Mouse (Mus musculus) MEL (cell line): Measurements from ENCODE around the gene Slc39a1. TPM values are rescaled to one million over a fixed set of nuclear protein-coding genes. Genes with fewer than 3 reads are reported as not detected.
A peak's percentile ranks its signal among the peaks of the same experiment; 100 is the strongest.

Experiments
- DNase-seq: peaks from one replicate; pipeline ENCODE4 v3.0.0; 2011; ENCODE audit warnings: low read depth, low spot score
- H3K27ac ChIP-seq: 2 replicates; pipeline ENCODE4 v1.5.1; 2012; ENCODE audit warnings: low read depth, mild to moderate bottlenecking, control low read depth, low read length, moderate library complexity; ENCODE audit not compliant: control insufficient read depth
- H3K27me3 ChIP-seq, 2 experiments: fragments of 150-350 bp in 1 of 2; sonication (generic) in 1 of 2; 2 replicates each; pipeline ENCODE4 v1.6.1; 2012; ENCODE audit warnings: low read length in 2 of 2, mild to moderate bottlenecking in 2 of 2, improper control_type of control experiment in 1 of 2, moderate library complexity in 1 of 2; ENCODE audit not compliant: insufficient read depth in 2 of 2, control insufficient read depth in 1 of 2
- H3K36me3 ChIP-seq, 2 experiments: 2 replicates each; pipeline ENCODE4 v1.6.1; 2012 to 2014; ENCODE audit warnings: low read length in 2 of 2, improper control_type of control experiment in 1 of 2, inconsistent platforms in 1 of 2, mild to moderate bottlenecking in 1 of 2; ENCODE audit not compliant: insufficient read depth in 2 of 2, control insufficient read depth in 1 of 2
- H3K4me1 ChIP-seq, 2 experiments: fragments of 150-350 bp in 1 of 2; sonication (generic) in 1 of 2; 2 replicates each; pipeline ENCODE4 v1.6.1; 2012; ENCODE audit warnings: low read length in 2 of 2, improper control_type of control experiment in 1 of 2, mild to moderate bottlenecking in 1 of 2; ENCODE audit not compliant: insufficient read depth in 2 of 2, control insufficient read depth in 1 of 2
- H3K4me3 ChIP-seq, 2 experiments: fragments of 150-350 bp in 1 of 2; sonication (generic) in 1 of 2; 2 replicates each; pipeline ENCODE4 v1.5.1; 2012; ENCODE audit warnings: low read depth in 2 of 2, low read length in 2 of 2, mild to moderate bottlenecking in 2 of 2, moderate library complexity in 2 of 2, control low read depth in 1 of 2, improper control_type of control experiment in 1 of 2; ENCODE audit not compliant: control insufficient read depth in 1 of 2, insufficient read depth in 1 of 2
- H3K79me2 ChIP-seq: 2 replicates; pipeline ENCODE4 v1.6.1; 2012; ENCODE audit warnings: mild to moderate bottlenecking, low read length, moderate library complexity; ENCODE audit not compliant: control insufficient read depth, poor library complexity, insufficient read depth
- H3K9ac ChIP-seq: 2 replicates; pipeline ENCODE4 v1.6.1; 2012; ENCODE audit warnings: low read depth, mild to moderate bottlenecking, control low read depth, low read length, moderate library complexity; ENCODE audit not compliant: control insufficient read depth, poor library complexity, severe bottlenecking
- H3K9me3 ChIP-seq: fragments of 150-350 bp; sonication (generic); replicated peaks from 2 replicates; pipeline ENCODE4 v1.6.1; 2012; ENCODE audit warnings: mild to moderate bottlenecking, low read length, improper control_type of control experiment, moderate library complexity; ENCODE audit not compliant: insufficient read depth
- BHLHE40 ChIP-seq: IDR thresholded peaks from 2 replicates; pipeline ENCODE4 v1.6.1; 2012; ENCODE audit warnings: low read depth, mild to moderate bottlenecking, inconsistent platforms, low read length, improper control_type of control experiment, borderline replicate concordance
- CHD1 ChIP-seq: IDR thresholded peaks from 2 replicates; pipeline ENCODE4 v1.6.1; 2012; ENCODE audit warnings: low read depth, mild to moderate bottlenecking, inconsistent platforms, low read length, improper control_type of control experiment
- CTCF ChIP-seq, 3 experiments: IDR thresholded peaks in 2 of 3; conservative IDR thresholded peaks in 1 of 3; 2 replicates each; pipeline ENCODE4 v1.5.1; 2011 to 2012; ENCODE audit warnings: low read length in 3 of 3, low read depth in 2 of 3, mild to moderate bottlenecking in 2 of 3, improper control_type of control experiment in 1 of 3, inconsistent platforms in 1 of 3, mixed read lengths in 1 of 3, moderate library complexity in 1 of 3; ENCODE audit not compliant: control insufficient read depth in 1 of 3, insufficient read depth in 1 of 3, poor library complexity in 1 of 3, severe bottlenecking in 1 of 3
- E2F4 ChIP-seq: IDR thresholded peaks from 2 replicates; pipeline ENCODE4 v1.6.1; 2011; ENCODE audit warnings: low read depth, low read length, improper control_type of control experiment, borderline replicate concordance
- ELF1 ChIP-seq: IDR thresholded peaks from 2 replicates; pipeline ENCODE4 v1.6.1; 2014; ENCODE audit warnings: low read depth, mild to moderate bottlenecking, inconsistent platforms, low read length, improper control_type of control experiment, moderate library complexity
- EP300 ChIP-seq, 2 experiments: IDR thresholded peaks; 2 replicates each; pipeline ENCODE4 v1.6.1; 2011; ENCODE audit warnings: improper control_type of control experiment in 2 of 2, low read length in 2 of 2, low read depth in 1 of 2, mild to moderate bottlenecking in 1 of 2
- ETS1 ChIP-seq: IDR thresholded peaks from 2 replicates; pipeline ENCODE4 v1.6.1; 2012; ENCODE audit warnings: low read depth, mild to moderate bottlenecking, inconsistent platforms, low read length, improper control_type of control experiment, moderate library complexity
- GABPA ChIP-seq: IDR thresholded peaks from 2 replicates; pipeline ENCODE4 v1.6.1; 2012; ENCODE audit warnings: low read depth, mild to moderate bottlenecking, inconsistent platforms, low read length, improper control_type of control experiment, moderate library complexity
- GATA1 ChIP-seq: IDR thresholded peaks from 2 replicates; pipeline ENCODE4 v1.6.1; 2011; ENCODE audit warnings: low read depth, low read length, improper control_type of control experiment
- HCFC1 ChIP-seq: IDR thresholded peaks from 2 replicates; pipeline ENCODE4 v1.6.1; 2012; ENCODE audit warnings: low read depth, mild to moderate bottlenecking, inconsistent platforms, low read length, improper control_type of control experiment, moderate library complexity
- JUND ChIP-seq: IDR thresholded peaks from 2 replicates; pipeline ENCODE4 v1.6.1; 2011; ENCODE audit warnings: low read depth, mild to moderate bottlenecking, improper control_type of control experiment, low read length
- MAFK ChIP-seq: IDR thresholded peaks from 2 replicates; pipeline ENCODE4 v1.6.1; 2011; ENCODE audit warnings: low read depth, mild to moderate bottlenecking, low read length, improper control_type of control experiment, borderline replicate concordance
- MAZ ChIP-seq: IDR thresholded peaks from 2 replicates; pipeline ENCODE4 v1.6.1; 2012; ENCODE audit warnings: low read depth, mild to moderate bottlenecking, inconsistent platforms, low read length, improper control_type of control experiment
- MXI1 ChIP-seq: IDR thresholded peaks from 2 replicates; pipeline ENCODE4 v1.6.1; 2011; ENCODE audit warnings: mild to moderate bottlenecking, low read depth, low read length, improper control_type of control experiment
- MYB ChIP-seq: IDR thresholded peaks from 2 replicates; pipeline ENCODE4 v1.6.1; 2011; ENCODE audit warnings: mild to moderate bottlenecking, low read depth, low read length, improper control_type of control experiment
- MYC ChIP-seq: IDR thresholded peaks from 2 replicates; pipeline ENCODE4 v1.6.1; 2011; ENCODE audit warnings: low read depth, mild to moderate bottlenecking, low read length, improper control_type of control experiment, moderate library complexity
- NELFE ChIP-seq: IDR thresholded peaks from 2 replicates; pipeline ENCODE4 v1.6.1; 2011; ENCODE audit warnings: low read depth, low read length, improper control_type of control experiment
- POLR2A ChIP-seq, 2 experiments: IDR thresholded peaks; 2 replicates each; pipeline ENCODE4 v1.6.1; 2011 to 2012; ENCODE audit warnings: low read length in 2 of 2, mild to moderate bottlenecking in 2 of 2, control low read depth in 1 of 2, improper control_type of control experiment in 1 of 2, low read depth in 1 of 2, moderate library complexity in 1 of 2; ENCODE audit not compliant: control insufficient read depth in 1 of 2, insufficient read depth in 1 of 2, poor library complexity in 1 of 2
- POLR2AphosphoS2 ChIP-seq: IDR thresholded peaks from 2 replicates; pipeline ENCODE4 v1.6.1; 2011; ENCODE audit warnings: low read length, improper control_type of control experiment
- POLR2AphosphoS5 ChIP-seq: IDR thresholded peaks from 2 replicates; pipeline ENCODE4 v1.6.1; 2012; ENCODE audit warnings: low read depth, borderline replicate concordance, mild to moderate bottlenecking, inconsistent platforms, low read length, moderate library complexity, mixed read lengths
- RAD21 ChIP-seq: IDR thresholded peaks from 2 replicates; pipeline ENCODE4 v1.6.1; 2011; ENCODE audit warnings: mild to moderate bottlenecking, low read depth, low read length, improper control_type of control experiment
- RCOR1 ChIP-seq: IDR thresholded peaks from 2 replicates; pipeline ENCODE4 v1.6.1; 2012; ENCODE audit warnings: low read depth, mild to moderate bottlenecking, inconsistent platforms, low read length, improper control_type of control experiment
- TAL1 ChIP-seq: IDR thresholded peaks from 2 replicates; pipeline ENCODE4 v1.6.1; 2012; ENCODE audit warnings: mild to moderate bottlenecking, inconsistent platforms, low read length, moderate library complexity, mixed read lengths
- TBP ChIP-seq: IDR thresholded peaks from 2 replicates; pipeline ENCODE4 v1.8.0; 2011; ENCODE audit warnings: low read depth, low read length, improper control_type of control experiment
- TCF12 ChIP-seq: IDR thresholded peaks from 2 replicates; pipeline ENCODE4 v1.6.1; 2014; ENCODE audit warnings: low read depth, mild to moderate bottlenecking, inconsistent platforms, low read length, improper control_type of control experiment, moderate library complexity
- USF1 ChIP-seq: IDR thresholded peaks from 2 replicates; pipeline ENCODE4 v1.6.1; 2014; ENCODE audit warnings: low read depth, mild to moderate bottlenecking, inconsistent platforms, low read length, improper control_type of control experiment, moderate library complexity
- USF2 ChIP-seq, 2 experiments: IDR thresholded peaks; 2 replicates each; pipeline ENCODE4 v1.6.1; 2011 to 2012; ENCODE audit warnings: improper control_type of control experiment in 2 of 2, low read length in 2 of 2, borderline replicate concordance in 1 of 2, inconsistent platforms in 1 of 2, low read depth in 1 of 2, mild to moderate bottlenecking in 1 of 2; ENCODE audit not compliant: insufficient read depth in 1 of 2
- ZMIZ1 ChIP-seq: IDR thresholded peaks from 2 replicates; pipeline ENCODE4 v1.6.1; 2012; ENCODE audit warnings: low read depth, mild to moderate bottlenecking, inconsistent platforms, low read length, improper control_type of control experiment, moderate library complexity
- ZNF384 ChIP-seq: IDR thresholded peaks from 2 replicates; pipeline ENCODE4 v1.6.1; 2012; ENCODE audit warnings: low read depth, mild to moderate bottlenecking, inconsistent platforms, low read length, improper control_type of control experiment
- polyA plus RNA-seq, 2 experiments: library from polyadenylated mRNA; stranded (reverse) in 1 of 2; unstranded in 1 of 2; fragments of >175 nt in 1 of 2; fragments of >200 nt in 1 of 2; gene quantifications; 2 replicates each; pipeline versions ENCODE4 v1.2.1 to v1.2.4; 2012; ENCODE audit warnings: low replicate concordance in 2 of 2, low read depth in 1 of 2; ENCODE audit not compliant: insufficient read length in 2 of 2, insufficient read depth in 1 of 2, missing spikeins in 1 of 2
- total RNA-seq: library from RNA; depleted of rRNA; stranded (reverse); fragments of 300-350 nt; gene quantifications from 2 replicates; pipeline ENCODE4 v1.2.3, GENCODE M21; 2012

Slc39a1 gene
- total and polyA plus RNA-seq, 3 experiments = 58.5 to 80.5 (median 61.7) TPM

- Histone ChIP-seq H3K27ac (peak overlapping the region; percentile 97), H3K9me3 (no peaks in the 10 kb centered on the region), H3K4me3 (peak overlapping the region; percentile 59 to 94), H3K27me3 (no peaks in the 10 kb centered on the region), H3K36me3 (peaks cover 18 to 29% of the 10 kb centered on the region in 2 experiments), H3K4me1 (peaks cover 7 to 16% of the 10 kb centered on the region in 2 experiments; a peak in 3 of 4 replicates), H3K9ac (peak overlapping the region; percentile 98), H3K79me2 (peaks cover 20% of the 10 kb centered on the region)
- TF ChIP-seq CTCF (IDR thresholded peaks at IDR 0.05 in 2 of 3, conservative IDR thresholded peaks at IDR 0.05 in 1 of 3; ENCODE audit: control insufficient read depth in 1 of 3, insufficient read depth in 1 of 3, low read depth in 2 of 3, low read length in 3 of 3, poor library complexity in 1 of 3, severe bottlenecking in 1 of 3) = no peak
- peak; percentile 92; the same call in 1 of the 2 replicates for TF ChIP-seq CHD1
- TF ChIP-seq MAZ = 0 out of 2 replicates have a peak, but pooled peaks have one; percentile 22
- no peak for TF ChIP-seq GABPA
- no peak for TF ChIP-seq USF1
- TF ChIP-seq POLR2AphosphoS2 = no peak
- no peak for TF ChIP-seq HCFC1
- TF ChIP-seq MAFK = no peak
- 0 out of 2 replicates have a peak, but pooled peaks have one; percentile 30 for TF ChIP-seq MYC
- TF ChIP-seq ETS1 = no peak
- TF ChIP-seq ZMIZ1 = no peak
- TF ChIP-seq ELF1 = no peak
- no peak for TF ChIP-seq TBP
- no peak for TF ChIP-seq E2F4
- no peak for TF ChIP-seq POLR2AphosphoS5
- TF ChIP-seq TAL1 = no peak
- DNase-seq = no peak
Observed at GRCm38 (mm10) chr3:90212723-90213122, 35.2 kb upstream of the Slc39a1 start.

GRCm38 (mm10) chr3:90213377-90213866 lies 34.5 kb upstream of the Slc39a1 start, which contains the start of the genes Rps27 and Rab13:
Gene Rps27 (minus strand): TSS chr3:90213651.
Gene Rab13 (plus strand): TSS chr3:90213695.
- Histone ChIP-seq H3K27me3 (no peaks in the 10 kb centered on the region), H3K9ac (peak within 1 kb of the TSS; percentile 98), H3K79me2 (peaks cover 20% of the 10 kb centered on the region), H3K27ac (peak within 1 kb of the TSS; percentile 97), H3K4me3 (peak within 1 kb of the TSS; percentile 65 to 94), H3K36me3 (peaks cover 18 to 29% of the 10 kb centered on the region in 2 experiments), H3K4me1 (peaks cover 7 to 16% of the 10 kb centered on the region in 2 experiments; a peak in 3 of 4 replicates), H3K9me3 (no peaks in the 10 kb centered on the region)
- DNase-seq = peak; percentile 99
- TF ChIP-seq RAD21 (no peak), BHLHE40 (no peak), MAFK (no peak), CHD1 (no peak), TCF12 (peak; percentile 60; the same call in 1 of the 2 replicates), CTCF (IDR thresholded peaks at IDR 0.05 in 2 of 3, conservative IDR thresholded peaks at IDR 0.05 in 1 of 3; ENCODE audit: control insufficient read depth in 1 of 3, insufficient read depth in 1 of 3, low read depth in 2 of 3, low read length in 3 of 3, poor library complexity in 1 of 3, severe bottlenecking in 1 of 3) (no peak), TAL1 (no peak), USF2 (IDR thresholded peaks at IDR 0.05; ENCODE audit: borderline replicate concordance in 1 of 2, insufficient read depth in 1 of 2, low read depth in 1 of 2, low read length in 2 of 2) (no peak), HCFC1 (peak; percentile 98), NELFE (peak; percentile 100), ETS1 (peak; percentile 56; the same call in 1 of the 2 replicates), ZNF384 (no peak), MYB (peak; percentile 81; the same call in 1 of the 2 replicates), JUND (no peak), EP300 (IDR thresholded peaks at IDR 0.05; ENCODE audit: low read depth in 1 of 2, low read length in 2 of 2) (peak in 1 of 2 experiments; percentile 52; a peak in 1 of 4 replicates), MXI1 (peak; percentile 91), ZMIZ1 (peak; percentile 97), TBP (peak; percentile 99), POLR2A (IDR thresholded peaks at IDR 0.05; ENCODE audit: control insufficient read depth in 1 of 2, insufficient read depth in 1 of 2, low read depth in 1 of 2, low read length in 2 of 2, poor library complexity in 1 of 2) (peak; percentile 99 to 100), E2F4 (no peak), USF1 (no peak), GABPA (no peak), GATA1 (peak; percentile 83), RCOR1 (peak; percentile 86)
